Comparison of ENCODE assay signal across 20 mouse cellular contexts in genomic region chr11:44681995-44682394, GRCm38 (mm10).
DNase-seq lines count a peak whose midpoint lies in the region; ATAC-seq lines count a peak whose summit lies in the region.
"Had no signal": no experiment of that assay in that cellular context is flagged by ENCODE, and none has a peak within 500 bp of the region (broad histone marks: within the 10 kb centered on the region; RNA-seq: fewer than 3 reads in every experiment).

No protein-coding gene starts in this region.

- H3K4me1 ChIP-seq in midbrain, embryonic 16.5 days (ENCODE audit: control insufficient read depth, insufficient read depth, low read length) = peaks cover 14% of the 10 kb centered on the region

- 0 out of 2 replicates have a peak, but pooled peaks have one; percentile 43 for ATAC-seq in midbrain, embryonic 16.5 days
- ATAC-seq: forebrain, embryonic 16.5 days; lung, postnatal 0 days had no signal

- no peaks in the 10 kb centered on the region for H3K36me3 ChIP-seq in midbrain, embryonic 16.5 days (ENCODE audit: control insufficient read depth, insufficient read depth, low read length)
- H3K36me3 ChIP-seq: embryonic facial prominence, embryonic 13.5 days; heart, embryonic 12.5 days; hindbrain, embryonic 15.5 days; limb, embryonic 12.5 days; neural tube, embryonic 12.5 days had no signal

- H3K9me3 ChIP-seq in midbrain, embryonic 16.5 days (replicated peaks; ENCODE audit: control insufficient read depth, low read length, poor library complexity, severe bottlenecking) = no peaks in the 10 kb centered on the region
- H3K9me3 ChIP-seq: embryonic facial prominence, embryonic 13.5 days; heart, embryonic 12.5 days; hindbrain, embryonic 15.5 days; limb, embryonic 12.5 days; neural tube, embryonic 12.5 days had no signal

- no peak overlapping the region for H3K27ac ChIP-seq in midbrain, embryonic 16.5 days (ENCODE audit: low read length)
- H3K27ac ChIP-seq: embryonic facial prominence, embryonic 13.5 days; hindbrain, embryonic 15.5 days; left cerebral cortex, adult 2 months; limb, embryonic 12.5 days; liver, embryonic 14.5 days; neural tube, embryonic 12.5 days had no signal

- no peak overlapping the region for H3K4me2 ChIP-seq in midbrain, embryonic 16.5 days (ENCODE audit: low read length)

- peak; percentile 78 for DNase-seq in heart, adult 11 months
- no peak for DNase-seq in heart, postnatal 4 days
- DNase-seq in spleen, postnatal 36 days (ENCODE audit: low spot score in 2 of 2) = peak; percentile 38 to 40
- no peak for DNase-seq in spleen, postnatal 14 days (ENCODE audit: low spot score in 2 of 2)
- DNase-seq in lung, postnatal 10 days = no peak
- DNase-seq in retina, embryonic 14.5 days (ENCODE audit: low spot score) = no peak
- DNase-seq: cerebellum, adult 8-10 months; gastrocnemius, postnatal 10 days; kidney, adult 9 months; thymus, postnatal 25 days had no signal

- no peak overlapping the region for H3K9ac ChIP-seq in midbrain, embryonic 16.5 days (ENCODE audit: low read depth, low read length)
- H3K9ac ChIP-seq: embryonic facial prominence, embryonic 13.5 days; heart, embryonic 12.5 days; hindbrain, embryonic 15.5 days; limb, embryonic 12.5 days; liver, embryonic 14.5 days; neural tube, embryonic 12.5 days had no signal

- H3K27me3 ChIP-seq in midbrain, embryonic 16.5 days (ENCODE audit: control insufficient read depth, insufficient read depth, low read depth, low read length) = no peaks in the 10 kb centered on the region
- H3K27me3 ChIP-seq: embryonic facial prominence, embryonic 13.5 days; heart, embryonic 12.5 days; hindbrain, embryonic 15.5 days; limb, embryonic 12.5 days; neural tube, embryonic 12.5 days had no signal

- WGBS in midbrain, embryonic 16.5 days = 85% methylated on average over 4 of the region's 4 CpGs

- no peak overlapping the region for H3K4me3 ChIP-seq in midbrain, embryonic 16.5 days (ENCODE audit: low read depth, low read length)
- H3K4me3 ChIP-seq: heart, embryonic 12.5 days; hindbrain, embryonic 15.5 days; left cerebral cortex, adult 2 months; limb, embryonic 12.5 days; neural tube, embryonic 12.5 days had no signal

Comparison
In these comparisons a context has a peak if more than half of its experiments do, and no peak if none do; other contexts are left out.
1. DNase-seq: peak in heart, adult 11 months (single experiment) and spleen, postnatal 36 days (2 of 2); none in heart, postnatal 4 days (single experiment), spleen, postnatal 14 days (0 of 2), lung, postnatal 10 days (single experiment) and retina, embryonic 14.5 days (single experiment).